Mouse (Mus musculus) heart, postnatal 25 days (tissue): ENCODE results near the gene App. TPM values are rescaled to one million over a fixed set of nuclear protein-coding genes. Genes with fewer than 3 reads are reported as not detected.
A peak's percentile ranks its signal among the peaks of the same experiment; 100 is the strongest.

Experiments used
- DNase-seq: peaks from one replicate; pipeline ENCODE4 v3.0.0; 2022; ENCODE audit warnings: low spot score
- intact Hi-C: fragments of 180-260 bp; cut with DNase I; formaldehyde crosslinking; loops from one replicate; pipeline ENCODE4 v1.15.1; 2025
- total RNA-seq, 2 experiments: library from RNA; stranded (reverse); gene quantifications; 2 replicates each; pipeline ENCODE4 v1.2.3; 2021

App gene
- total RNA-seq, 2 experiments from 2014 or later, result 142 to 157 TPM

- intact Hi-C loops, result no loop called here
- DNase-seq, result no peak
Observed at GRCm38 (mm10) chr16:85155836-85156235, 17.7 kb downstream of the App start.

- intact Hi-C loops, result no loop called here
- DNase-seq, result no peak
Observed at GRCm38 (mm10) chr16:85152457-85152856, 21.1 kb downstream of the App start.

GRCm38 (mm10) chr16:85151681-85152080, 21.9 kb downstream of the App start:
- intact Hi-C loops, result no loop called here
- no peak for DNase-seq

GRCm38 (mm10) chr16:85150902-85151301, 22.7 kb downstream of the App start:
- no peak for DNase-seq
- intact Hi-C loops, result no loop called here

GRCm38 (mm10) chr16:85149509-85149871, 24.1 kb downstream of the App start:
- no peak for DNase-seq
- intact Hi-C loops, result loop anchor here (2.0 kb wide), 2 partner anchors 15 to 23 kb away; partner anchors contain the start of gene App

- DNase-seq, result peak; percentile 70
- intact Hi-C loops, result loop anchor here (2.0 kb wide), 2 partner anchors 14 to 24 kb away; partner anchors contain the start of gene App
Observed at GRCm38 (mm10) chr16:85148615-85149508, 24.7 kb downstream of the App start.

GRCm38 (mm10) chr16:85147440-85147839, 26.1 kb downstream of the App start:
- DNase-seq, result no peak
- intact Hi-C loops, result no loop called here

GRCm38 (mm10) chr16:85145771-85146178, 27.8 kb downstream of the App start:
- DNase-seq, result no peak

GRCm38 (mm10) chr16:85145369-85145768, 28.2 kb downstream of the App start:
- intact Hi-C loops, result no loop called here
- no peak for DNase-seq

More at GRCm38 (mm10) chr16:85145771-85146178, 27.8 kb downstream of the App start:
- intact Hi-C loops, result no loop called here

- intact Hi-C loops, result no loop called here
Observed at GRCm38 (mm10) chr16:85144401-85144800, 29.2 kb downstream of the App start.

GRCm38 (mm10) chr16:85143863-85144262, 29.7 kb downstream of the App start:
- DNase-seq, result no peak
- intact Hi-C loops, result no loop called here

More at GRCm38 (mm10) chr16:85144401-85144800, 29.2 kb downstream of the App start:
- no peak for DNase-seq

GRCm38 (mm10) chr16:85143188-85143587, 30.4 kb downstream of the App start:
- no peak for DNase-seq
- intact Hi-C loops, result no loop called here

GRCm38 (mm10) chr16:85141404-85141803, 32.2 kb downstream of the App start:
- intact Hi-C loops, result no loop called here
- DNase-seq, result no peak

- no peak for DNase-seq
- intact Hi-C loops, result no loop called here
Observed at GRCm38 (mm10) chr16:85139178-85139604, 34.4 kb downstream of the App start.

GRCm38 (mm10) chr16:85137348-85137747, 36.2 kb downstream of the App start:
- DNase-seq, result no peak
- intact Hi-C loops, result no loop called here

GRCm38 (mm10) chr16:85136046-85136445, 37.5 kb downstream of the App start:
- DNase-seq, result no peak
- intact Hi-C loops, result no loop called here

- intact Hi-C loops, result loop anchor here (1.0 to 5.0 kb wide), 2 partner anchors 40 to 46 kb away; partner anchors contain the start of gene App
- DNase-seq, result peak; percentile 77
Observed at GRCm38 (mm10) chr16:85133468-85133881, 40.1 kb downstream of the App start.

- intact Hi-C loops, result loop anchor here (1.0 to 5.0 kb wide), 2 partner anchors 40 to 46 kb away; partner anchors contain the start of gene App
Observed at GRCm38 (mm10) chr16:85133057-85133456, 40.5 kb downstream of the App start.

GRCm38 (mm10) chr16:85132182-85132581, 41.4 kb downstream of the App start:
- intact Hi-C loops, result loop anchor here (5.0 kb wide), 1 partner anchor 45 kb away; no protein-coding TSS in a partner anchor
- DNase-seq, result no peak

More at GRCm38 (mm10) chr16:85133057-85133456, 40.5 kb downstream of the App start:
- no peak for DNase-seq

- intact Hi-C loops, result loop anchor here (5.0 kb wide), 1 partner anchor 44 kb away; no protein-coding TSS in a partner anchor
Observed at GRCm38 (mm10) chr16:85130861-85131556, 42.6 kb downstream of the App start.

More at GRCm38 (mm10) chr16:85130861-85131556, 42.6 kb downstream of the App start:
- no peak for DNase-seq
